Mouse (Mus musculus) limb, embryonic 12.5 days (tissue): ENCODE results near the gene Gdpd1. TPM values are rescaled to one million over a fixed set of nuclear protein-coding genes. Genes with fewer than 3 reads are reported as not detected.
A peak's percentile ranks its signal among the peaks of the same experiment; 100 is the strongest.

Source experiments
- ATAC-seq: fragments of 200-750 bp; cut with Nextera tagmentation; 2 replicates; pipeline ENCODE4 v1.8.0; 2017; ENCODE audit warnings: low read depth, moderate TSS enrichment; ENCODE audit not compliant: insufficient number of reproducible peaks, insufficient read depth, low FRiP score, low TSS enrichment
- H3K27ac ChIP-seq: fragments of 300-500 bp; sonication (generic); 2 replicates; pipeline ENCODE4 v1.5.1; 2016; ENCODE audit warnings: mild to moderate bottlenecking, moderate library complexity
- H3K27me3 ChIP-seq: fragments of 300-500 bp; sonication (generic); 2 replicates; pipeline ENCODE4 v1.6.1; 2016; ENCODE audit warnings: mild to moderate bottlenecking, moderate library complexity
- H3K36me3 ChIP-seq: fragments of 300-500 bp; sonication (generic); 2 replicates; pipeline ENCODE4 v1.6.1; 2016; ENCODE audit warnings: mild to moderate bottlenecking, moderate library complexity
- H3K4me1 ChIP-seq: fragments of 300-500 bp; sonication (generic); replicated peaks from 2 replicates; pipeline ENCODE4 v1.6.1; 2016
- H3K4me2 ChIP-seq: fragments of 300-500 bp; sonication (generic); 2 replicates; pipeline ENCODE4 v1.6.1; 2016; ENCODE audit warnings: mild to moderate bottlenecking, moderate library complexity
- H3K4me3 ChIP-seq: fragments of 300-500 bp; sonication (generic); replicated peaks from 2 replicates; pipeline ENCODE4 v1.5.1; 2016; ENCODE audit warnings: mild to moderate bottlenecking
- H3K9ac ChIP-seq: fragments of 300-500 bp; sonication (generic); replicated peaks from 2 replicates; pipeline ENCODE4 v1.6.1; 2016; ENCODE audit warnings: mild to moderate bottlenecking, moderate library complexity
- H3K9me3 ChIP-seq: fragments of 300-500 bp; sonication (generic); 2 replicates; pipeline ENCODE4 v1.6.1; 2016; ENCODE audit warnings: mild to moderate bottlenecking, moderate library complexity
- WGBS: fragments of 180-500 bp; shearing (Covaris S2); methylation state at CpG from one replicate; pipeline ENCODE4 v1.1.7; 2016; 5-methylcytosine and 5-hydroxymethylcytosine counted together
- polyA plus RNA-seq: library from polyadenylated mRNA; unstranded; fragments of >200 nt; fragmentation: Nextera tagmentation; extraction: Ambion mirVana; gene quantifications from 2 replicates; pipeline ENCODE4 v1.2.1, GENCODE M21; 2016

The Gdpd1 gene
- polyA plus RNA-seq, 1 experiment from 2014 or later = 30.6 TPM

DNA sequence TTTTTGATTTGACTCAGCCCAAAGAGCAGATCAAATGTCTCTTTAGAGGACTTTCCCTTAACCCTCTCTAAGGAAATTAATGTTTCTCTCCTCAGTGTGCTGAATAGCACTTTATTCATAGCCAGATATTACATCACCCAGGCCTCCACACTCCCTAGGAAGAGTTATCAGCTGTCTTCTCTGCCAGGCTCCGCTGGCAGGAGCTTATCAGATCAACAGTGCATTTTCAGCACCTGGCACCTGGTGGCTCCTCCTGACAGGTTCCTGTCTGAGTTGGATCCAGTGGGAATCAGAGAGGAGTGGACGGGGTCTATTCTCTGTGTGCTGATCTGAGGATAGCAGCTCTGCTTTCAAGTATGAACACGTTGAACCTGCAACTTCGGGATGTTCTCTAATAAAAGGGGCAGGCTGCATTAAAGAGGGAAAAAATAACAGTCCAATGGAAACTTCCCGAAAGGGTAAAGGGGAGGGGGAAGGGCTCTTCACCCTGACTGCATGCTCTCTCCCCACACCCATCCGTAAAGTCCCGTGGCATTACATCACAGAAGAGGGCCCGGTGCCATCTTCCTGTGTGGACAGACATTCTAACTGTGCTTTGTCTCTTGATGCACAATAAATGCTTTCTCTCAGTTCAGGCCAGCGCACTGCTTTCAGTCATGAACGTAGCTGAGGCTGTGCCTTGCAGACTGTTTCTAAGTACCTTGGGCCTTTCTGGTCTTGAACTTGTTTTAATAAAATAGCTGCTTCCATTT lies 71.6 kb downstream of the Gdpd1 start:
- Histone ChIP-seq H3K9ac (no peak overlapping the region), H3K27ac (no peak overlapping the region), H3K9me3 (no peaks in the 10 kb centered on the region), H3K4me1 (peaks cover 3% of the 10 kb centered on the region; the same call in 1 of the 2 replicates), H3K36me3 (no peaks in the 10 kb centered on the region), H3K27me3 (no peaks in the 10 kb centered on the region), H3K4me2 (no peak overlapping the region), H3K4me3 (no peak overlapping the region)
- 81% methylated on average over 10 of the region's 10 CpGs for WGBS
- ATAC-seq = no peak

DNA sequence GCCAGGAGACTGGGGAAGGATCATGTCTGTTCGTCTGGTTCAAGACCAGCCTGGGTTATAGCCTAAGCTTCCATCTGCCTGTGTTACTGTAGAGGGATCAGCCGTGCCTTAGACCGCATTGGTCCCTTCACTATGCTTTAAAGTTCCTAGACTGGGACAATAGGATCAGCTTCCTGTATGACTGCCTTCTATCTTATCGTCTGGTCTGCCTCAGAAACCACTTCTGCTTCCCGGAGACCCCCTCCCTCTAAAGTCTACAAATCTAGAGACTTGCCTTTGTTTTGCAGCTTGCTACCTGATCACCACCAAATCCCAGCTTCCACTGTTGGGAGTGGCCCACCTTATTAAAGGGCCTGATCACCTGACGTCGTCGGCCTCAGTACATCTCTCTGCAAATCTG lies 72.6 kb downstream of the Gdpd1 start:
- Histone ChIP-seq H3K9ac (no peak overlapping the region), H3K27ac (no peak overlapping the region), H3K36me3 (no peaks in the 10 kb centered on the region), H3K4me2 (no peak overlapping the region), H3K9me3 (no peaks in the 10 kb centered on the region), H3K27me3 (no peaks in the 10 kb centered on the region), H3K4me3 (no peak overlapping the region), H3K4me1 (no peaks in the 10 kb centered on the region; the same call in 1 of the 2 replicates)
- ATAC-seq = no peak
- WGBS = 87% methylated on average over 8 of the region's 8 CpGs

DNA sequence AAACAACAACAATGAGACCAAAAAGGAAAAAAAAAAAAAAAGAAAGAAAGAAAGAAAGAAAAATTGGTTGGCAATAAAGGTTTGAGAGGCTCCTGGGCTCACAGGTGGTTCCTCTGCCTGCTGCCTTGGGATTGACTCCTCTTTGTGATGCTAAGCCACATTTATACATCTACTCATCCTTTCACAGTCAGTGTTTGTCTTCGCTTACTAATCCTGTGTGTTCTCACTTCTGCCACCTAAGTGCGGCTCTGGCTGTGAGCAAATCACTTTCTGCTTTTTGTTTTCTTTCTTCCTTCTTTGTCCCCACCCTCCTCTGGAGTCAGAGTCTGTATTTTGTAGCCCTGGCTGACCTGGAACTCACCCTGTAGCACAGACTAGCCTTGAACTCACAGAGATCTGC lies 77.6 kb downstream of the Gdpd1 start:
- Histone ChIP-seq H3K9me3 (no peaks in the 10 kb centered on the region), H3K9ac (no peak overlapping the region), H3K4me1 (peaks cover 21% of the 10 kb centered on the region), H3K27me3 (no peaks in the 10 kb centered on the region), H3K27ac (no peak overlapping the region), H3K36me3 (no peaks in the 10 kb centered on the region), H3K4me3 (no peak overlapping the region), H3K4me2 (no peak overlapping the region)
- no peak for ATAC-seq
- WGBS = 60% methylated on average over 2 of the region's 2 CpGs

DNA sequence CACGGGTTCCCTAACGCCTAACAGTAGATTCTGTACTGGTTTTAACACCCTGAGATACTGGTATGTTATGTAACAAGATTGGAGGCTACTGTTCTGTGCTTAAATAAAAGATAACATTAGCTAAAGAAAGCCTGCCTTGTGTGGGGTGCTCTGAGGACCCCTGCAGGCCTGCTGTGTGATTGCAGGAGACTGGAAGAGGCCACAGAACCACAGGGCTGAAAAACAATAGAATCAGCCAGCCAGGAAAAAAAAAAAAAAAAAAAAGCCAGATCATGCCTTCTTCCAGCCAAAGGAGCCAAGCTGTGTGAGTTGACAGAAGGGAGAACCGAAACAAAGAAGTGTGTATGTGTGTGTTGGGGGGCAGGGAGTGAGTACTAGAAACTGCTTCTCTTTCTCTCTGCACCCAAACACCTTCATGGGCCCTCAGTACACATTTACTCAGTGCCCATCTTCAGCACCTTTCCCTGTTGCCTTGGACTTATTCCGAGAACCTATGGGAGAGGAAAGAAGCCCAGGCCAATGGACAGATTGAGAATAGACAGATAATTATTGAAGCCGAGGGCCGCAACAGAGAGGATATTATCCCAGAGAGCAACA lies 78.1 kb downstream of the Gdpd1 start:
- Histone ChIP-seq H3K9me3 (no peaks in the 10 kb centered on the region), H3K27me3 (no peaks in the 10 kb centered on the region), H3K4me2 (no peak overlapping the region), H3K9ac (no peak overlapping the region), H3K4me3 (no peak overlapping the region), H3K4me1 (peaks cover 24% of the 10 kb centered on the region), H3K36me3 (no peaks in the 10 kb centered on the region), H3K27ac (0 out of 2 replicates have a peak overlapping the region, but pooled peaks have one; percentile 9)
- 42% methylated on average over 6 of the region's 6 CpGs for WGBS
- no peak for ATAC-seq

DNA sequence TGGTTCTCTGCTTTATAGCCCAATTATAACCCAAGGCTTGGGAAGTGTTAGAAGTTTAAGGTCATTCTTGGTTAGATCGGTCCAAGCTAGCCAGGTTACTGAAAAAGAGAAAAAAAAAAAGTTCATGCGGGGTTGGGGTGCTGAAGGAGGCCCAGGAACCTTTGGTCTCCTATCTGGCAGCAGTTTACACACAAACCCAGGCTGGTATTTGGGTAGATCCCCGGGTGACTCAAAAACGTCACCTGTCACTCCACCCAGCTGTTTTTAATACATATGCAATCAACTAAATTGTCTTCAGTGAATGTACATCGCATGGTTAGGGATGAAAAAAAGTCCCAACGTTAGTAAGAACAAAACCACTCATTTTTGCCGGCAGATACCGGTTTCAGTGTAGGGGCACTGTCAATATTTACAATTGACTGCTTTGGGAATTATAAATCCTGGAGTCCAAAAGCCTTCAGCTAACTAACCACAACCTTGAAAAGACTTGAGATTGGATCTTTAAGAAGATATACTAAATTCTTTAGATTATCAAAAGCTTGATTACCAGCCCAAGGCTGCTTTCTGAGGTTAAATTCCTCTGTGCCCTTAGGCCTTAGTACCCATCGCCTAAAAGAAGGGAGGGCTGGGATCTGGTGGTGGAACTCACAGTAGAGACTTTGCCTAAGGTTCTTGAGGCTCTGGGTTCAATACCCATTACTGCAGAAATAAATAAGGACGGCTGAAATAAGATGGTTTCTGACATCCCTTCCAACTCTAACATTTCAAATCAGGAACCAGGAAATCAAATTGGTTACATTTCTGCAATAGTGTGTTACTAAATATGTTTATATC lies 78.9 kb downstream of the Gdpd1 start:
- Histone ChIP-seq H3K9ac (no peak overlapping the region), H3K4me1 (peaks cover 31% of the 10 kb centered on the region), H3K4me3 (no peak overlapping the region), H3K36me3 (no peaks in the 10 kb centered on the region), H3K9me3 (no peaks in the 10 kb centered on the region), H3K27me3 (no peaks in the 10 kb centered on the region), H3K4me2 (no peak overlapping the region), H3K27ac (no peak overlapping the region)
- WGBS = 44% methylated on average over 10 of the region's 10 CpGs
- ATAC-seq = no peak

DNA sequence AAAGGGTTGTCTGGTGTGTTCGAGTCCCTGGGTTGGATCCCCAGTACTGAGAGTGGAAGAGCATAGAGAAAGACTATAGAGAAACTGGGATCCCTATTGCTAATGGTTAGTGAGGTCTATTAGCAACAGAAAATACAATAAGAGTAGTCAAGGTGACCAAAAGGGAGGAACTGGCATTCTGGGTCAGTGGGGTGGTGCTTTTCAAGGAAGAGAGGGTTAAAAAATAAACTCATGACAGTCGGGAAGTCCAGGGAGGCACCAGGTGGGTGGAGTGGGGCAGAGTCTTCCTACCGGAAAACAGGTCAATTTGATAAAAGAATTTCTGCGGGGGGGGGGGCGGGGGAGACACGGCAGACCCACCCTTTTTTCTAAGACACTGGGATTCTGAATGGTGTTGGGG lies 79.5 kb downstream of the Gdpd1 start:
- H3K9ac ChIP-seq = no peak overlapping the region; the same call in 1 of the 2 replicates
- no peaks in the 10 kb centered on the region for H3K36me3 ChIP-seq
- peaks cover 35% of the 10 kb centered on the region for H3K4me1 ChIP-seq
- peak overlapping the region; percentile 85 for H3K4me2 ChIP-seq
- 15% methylated on average over 6 of the region's 6 CpGs for WGBS
- no peak for ATAC-seq
- peak overlapping the region; percentile 96 for H3K4me3 ChIP-seq
- no peaks in the 10 kb centered on the region for H3K27me3 ChIP-seq
- H3K9me3 ChIP-seq = no peaks in the 10 kb centered on the region
- H3K27ac ChIP-seq = peak overlapping the region; percentile 94

DNA sequence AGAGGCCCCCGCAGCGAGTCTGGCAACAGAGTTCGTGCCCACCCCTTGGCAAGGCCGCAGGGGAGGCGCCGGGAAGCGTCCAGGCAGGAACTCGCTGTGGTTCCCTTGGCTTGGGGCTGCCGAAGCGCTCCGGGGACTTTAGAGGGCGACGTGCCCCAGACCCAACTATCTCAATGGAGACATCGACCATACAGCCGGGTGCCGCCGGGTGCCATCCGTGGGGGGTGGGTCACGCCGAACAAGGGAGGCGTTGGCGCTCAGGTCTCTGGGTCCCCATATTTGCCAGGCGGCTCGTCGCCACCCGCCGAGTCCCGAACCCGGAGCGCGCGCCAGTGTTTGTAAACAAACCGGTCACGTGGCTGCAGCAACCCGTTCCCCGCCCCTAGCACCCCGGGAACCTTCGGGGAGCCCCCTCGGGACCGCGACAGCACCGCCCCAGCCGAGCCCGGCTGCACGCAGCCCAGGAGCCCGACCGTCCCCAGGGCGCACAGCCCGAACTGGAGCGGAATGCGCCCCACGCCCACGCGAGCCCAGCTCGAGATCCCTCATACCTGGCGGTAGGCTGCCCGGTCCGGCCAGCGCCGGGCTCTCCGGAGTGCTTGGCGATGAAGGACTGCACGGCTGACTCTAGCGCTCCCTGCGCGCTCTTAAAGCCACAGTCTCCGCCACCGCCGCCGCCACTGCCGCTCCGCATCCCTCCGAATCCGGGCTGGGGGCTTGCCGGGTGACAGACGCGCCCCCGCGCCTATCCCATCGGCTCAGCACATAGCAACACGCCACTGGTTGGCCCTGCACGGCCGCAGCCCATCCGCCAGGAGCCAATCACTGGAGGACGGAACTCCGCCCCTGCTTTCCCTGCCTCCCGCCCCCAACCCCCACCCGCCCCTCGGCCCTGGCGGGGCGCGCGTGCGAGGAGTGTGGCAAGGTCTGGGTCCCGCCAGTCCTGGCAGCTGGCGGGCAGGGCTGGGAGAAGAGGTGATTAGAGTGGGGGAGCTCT lies 80.5 kb downstream of the Gdpd1 start, which contains the start of gene Ypel2:
Gene Ypel2, minus strand, starts transcription at position 667 of the 997 bp plus-strand sequence.
- Histone ChIP-seq H3K27ac (peak within 1 kb of the TSS; percentile 94), H3K9me3 (no peaks in the 10 kb centered on the region), H3K27me3 (no peaks in the 10 kb centered on the region), H3K4me1 (peaks cover 35% of the 10 kb centered on the region), H3K9ac (peak within 1 kb of the TSS; percentile 90), H3K4me2 (peak within 1 kb of the TSS; percentile 85), H3K4me3 (peak within 1 kb of the TSS; percentile 96), H3K36me3 (no peaks in the 10 kb centered on the region)
- ATAC-seq = peak; percentile 99
- under 1% methylated on average over 96 of the region's 96 CpGs for WGBS

DNA sequence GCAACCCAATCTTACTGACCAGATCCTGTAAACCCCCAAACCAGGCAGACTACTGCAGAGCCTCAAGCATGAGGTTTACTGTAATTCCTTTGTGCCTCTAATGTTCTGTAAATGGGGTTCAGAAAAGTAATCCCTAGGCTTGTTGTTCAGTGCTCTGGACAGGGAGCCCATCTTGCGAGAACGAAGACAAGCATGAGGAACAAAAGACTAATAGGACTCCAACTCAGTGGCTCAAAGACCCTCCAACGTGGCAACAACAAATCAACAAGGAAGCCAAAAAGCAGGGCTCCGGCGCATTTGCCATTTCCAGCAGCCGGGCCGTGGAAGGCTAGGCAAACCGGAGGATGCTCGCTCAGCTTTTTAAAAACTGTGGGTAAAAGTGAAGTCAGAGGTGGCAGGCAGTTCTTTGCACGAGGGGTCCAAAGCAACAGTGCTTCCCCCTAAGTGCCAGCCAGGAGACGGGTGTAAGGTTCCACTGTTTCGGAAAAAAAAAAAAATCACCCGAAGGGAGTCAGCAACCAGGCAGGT lies 81.3 kb downstream of the Gdpd1 start:
- H3K9ac ChIP-seq = peak overlapping the region; percentile 90
- peak overlapping the region; percentile 96 for H3K4me3 ChIP-seq
- H3K4me2 ChIP-seq = peak overlapping the region; percentile 85
- H3K27me3 ChIP-seq = no peaks in the 10 kb centered on the region
- no peaks in the 10 kb centered on the region for H3K9me3 ChIP-seq
- peak overlapping the region; percentile 94; the same call in 1 of the 2 replicates for H3K27ac ChIP-seq
- WGBS = 4% methylated on average over 13 of the region's 13 CpGs
- H3K4me1 ChIP-seq = peaks cover 35% of the 10 kb centered on the region
- ATAC-seq = no peak
- no peaks in the 10 kb centered on the region for H3K36me3 ChIP-seq

DNA sequence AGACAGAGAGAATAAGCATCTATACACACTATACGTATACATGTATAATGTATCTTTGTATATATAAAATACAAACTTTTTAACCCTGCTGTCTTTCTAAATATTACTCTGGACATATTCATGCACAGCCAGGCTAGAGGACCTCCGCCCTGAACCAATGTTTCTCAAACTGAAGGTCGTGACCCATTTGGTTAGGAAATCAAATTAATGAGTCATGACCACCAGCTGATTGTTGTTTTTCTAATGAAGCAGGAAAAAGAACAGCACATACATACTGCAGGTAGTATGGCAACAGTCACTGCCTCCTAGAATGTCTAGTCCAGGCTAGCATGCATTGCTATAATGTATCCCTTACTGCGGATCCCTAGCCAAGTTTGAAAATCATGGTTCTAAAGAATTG lies 82.6 kb downstream of the Gdpd1 start:
- H3K27me3 ChIP-seq = no peaks in the 10 kb centered on the region
- H3K4me1 ChIP-seq = peaks cover 35% of the 10 kb centered on the region
- H3K4me2 ChIP-seq = peak overlapping the region; percentile 85
- no peak overlapping the region for H3K27ac ChIP-seq
- H3K9me3 ChIP-seq = no peaks in the 10 kb centered on the region
- H3K4me3 ChIP-seq = 0 out of 2 replicates have a peak overlapping the region, but pooled peaks have one; percentile 96
- ATAC-seq = no peak
- no peaks in the 10 kb centered on the region for H3K36me3 ChIP-seq
- H3K9ac ChIP-seq = no peak overlapping the region
- 89% methylated on average over 4 of the region's 4 CpGs for WGBS

DNA sequence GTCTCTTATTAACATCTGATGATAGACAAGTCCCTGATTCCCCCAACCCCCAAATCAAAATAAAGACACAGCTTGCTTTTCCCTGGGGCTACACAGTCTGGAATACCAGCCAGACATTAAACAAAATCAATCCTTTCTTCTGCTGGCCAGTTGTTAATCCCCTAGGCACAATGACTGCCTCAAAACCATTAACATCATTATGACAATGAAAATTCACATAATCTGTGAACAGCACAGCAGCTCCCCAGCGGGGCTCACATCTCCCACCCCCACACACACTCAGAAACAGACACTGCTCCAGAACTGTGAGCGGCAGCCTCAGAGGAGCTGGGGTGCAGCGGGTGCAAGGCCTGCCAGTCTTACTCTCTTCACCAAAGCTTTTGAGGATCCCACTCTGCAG lies 83.6 kb downstream of the Gdpd1 start:
- H3K27ac ChIP-seq = no peak overlapping the region

More for the DNA sequence above, 83.6 kb downstream of the Gdpd1 start:
- no peak overlapping the region for H3K9ac ChIP-seq
- ATAC-seq = no peak
- 72% methylated on average over 3 of the region's 3 CpGs for WGBS
- peaks cover 35% of the 10 kb centered on the region for H3K4me1 ChIP-seq
- H3K4me3 ChIP-seq = 0 out of 2 replicates have a peak overlapping the region, but pooled peaks have one; percentile 9
- H3K9me3 ChIP-seq = no peaks in the 10 kb centered on the region
- H3K4me2 ChIP-seq = peak overlapping the region; percentile 36
- no peaks in the 10 kb centered on the region for H3K36me3 ChIP-seq
- 0 out of 2 replicates have a peak, but pooled peaks cover 3% of the 10 kb centered on the region for H3K27me3 ChIP-seq
